Mouse (Mus musculus): Measurements from ENCODE around the gene Rai14. TPM values are rescaled to one million over a fixed set of nuclear protein-coding genes. Genes with fewer than 3 reads are reported as not detected.

Rai14 gene
- polyA plus RNA-seq, 1 experiment from 2014 or later, result 78.9 TPM

GRCm38 (mm10) chr15:10720188-10720587, 5.8 kb upstream of the Rai14 start:
- Histone ChIP-seq H3K27ac (no peak overlapping the region; the same call in 1 of the 2 replicates), H3K4me3 (no peak overlapping the region), H3K4me2 (no peak overlapping the region), H3K9me3 (peaks cover 5% of the 10 kb centered on the region; the same call in 1 of the 2 replicates), H3K4me1 (peaks cover 18% of the 10 kb centered on the region), H3K9ac (no peak overlapping the region), H3K27me3 (no peaks in the 10 kb centered on the region), H3K36me3 (peaks cover 6% of the 10 kb centered on the region; the same call in 1 of the 2 replicates)
- WGBS, result 81% methylated on average over 11 of the region's 11 CpGs
- no peak for ATAC-seq (ENCODE audit: insufficient number of reproducible peaks, insufficient read depth, low FRiP score, low TSS enrichment, low read depth)

GRCm38 (mm10) chr15:10719511-10719910, 5.1 kb upstream of the Rai14 start:
- Histone ChIP-seq H3K27me3 (no peaks in the 10 kb centered on the region), H3K4me3 (no peak overlapping the region)
- WGBS, result 89% methylated on average over 3 of the region's 3 CpGs

GRCm38 (mm10) chr15:10718763-10719162, 4.3 kb upstream of the Rai14 start:
- Histone ChIP-seq H3K9ac (no peak overlapping the region), H3K9me3 (peaks cover 5% of the 10 kb centered on the region; the same call in 1 of the 2 replicates), H3K27me3 (no peaks in the 10 kb centered on the region), H3K4me2 (no peak overlapping the region), H3K4me1 (peaks cover 17% of the 10 kb centered on the region), H3K4me3 (no peak overlapping the region), H3K27ac (no peak overlapping the region), H3K36me3 (peaks cover 6% of the 10 kb centered on the region; the same call in 1 of the 2 replicates)
- ATAC-seq (ENCODE audit: insufficient number of reproducible peaks, insufficient read depth, low FRiP score, low TSS enrichment, low read depth), result no peak
- WGBS, result 88% methylated on average over 10 of the region's 10 CpGs

More at GRCm38 (mm10) chr15:10719511-10719910, 5.1 kb upstream of the Rai14 start:
- peaks cover 6% of the 10 kb centered on the region; the same call in 1 of the 2 replicates for H3K36me3 ChIP-seq
- H3K9me3 ChIP-seq, result peaks cover 5% of the 10 kb centered on the region; the same call in 1 of the 2 replicates
- no peak overlapping the region for H3K27ac ChIP-seq
- H3K4me1 ChIP-seq, result peaks cover 18% of the 10 kb centered on the region
- no peak overlapping the region for H3K4me2 ChIP-seq
- ATAC-seq (ENCODE audit: insufficient number of reproducible peaks, insufficient read depth, low FRiP score, low TSS enrichment, low read depth), result no peak
- no peak overlapping the region for H3K9ac ChIP-seq

GRCm38 (mm10) chr15:10717284-10717683, 2.9 kb upstream of the Rai14 start:
- ATAC-seq (ENCODE audit: insufficient number of reproducible peaks, insufficient read depth, low FRiP score, low TSS enrichment, low read depth), result no peak
- peaks cover 6% of the 10 kb centered on the region; the same call in 1 of the 2 replicates for H3K36me3 ChIP-seq
- WGBS, result 89% methylated on average over 1 of the region's 1 CpGs
- no peak overlapping the region for H3K27ac ChIP-seq
- H3K4me1 ChIP-seq, result peaks cover 11% of the 10 kb centered on the region
- no peaks in the 10 kb centered on the region for H3K27me3 ChIP-seq
- H3K4me3 ChIP-seq, result no peak overlapping the region
- H3K9ac ChIP-seq, result no peak overlapping the region
- H3K4me2 ChIP-seq, result no peak overlapping the region
- H3K9me3 ChIP-seq, result peaks cover 5% of the 10 kb centered on the region; the same call in 1 of the 2 replicates

- peaks cover 6% of the 10 kb centered on the region; the same call in 1 of the 2 replicates for H3K36me3 ChIP-seq
- H3K9ac ChIP-seq, result no peak overlapping the region
- H3K4me2 ChIP-seq, result peak overlapping the region; percentile 77
- peaks cover 5% of the 10 kb centered on the region; the same call in 1 of the 2 replicates for H3K9me3 ChIP-seq
- H3K4me3 ChIP-seq, result no peak overlapping the region
- 13% methylated on average over 5 of the region's 5 CpGs for WGBS
- H3K4me1 ChIP-seq, result peaks cover 24% of the 10 kb centered on the region
- ATAC-seq (ENCODE audit: insufficient number of reproducible peaks, insufficient read depth, low FRiP score, low TSS enrichment, low read depth), result no peak
- no peaks in the 10 kb centered on the region for H3K27me3 ChIP-seq
- H3K27ac ChIP-seq, result no peak overlapping the region
These were observed 1.5 kb upstream of the Rai14 start for GRCm38 (mm10) chr15:10715966-10716365.

- Histone ChIP-seq H3K4me1 (peaks cover 29% of the 10 kb centered on the region), H3K36me3 (peaks cover 6% of the 10 kb centered on the region; the same call in 1 of the 2 replicates), H3K9ac (peak overlapping the region; percentile 98), H3K9me3 (peaks cover 5% of the 10 kb centered on the region; the same call in 1 of the 2 replicates), H3K27ac (peak overlapping the region; percentile 93), H3K4me2 (peak overlapping the region; percentile 77), H3K27me3 (no peaks in the 10 kb centered on the region), H3K4me3 (peak overlapping the region; percentile 91)
- ATAC-seq (ENCODE audit: insufficient number of reproducible peaks, insufficient read depth, low FRiP score, low TSS enrichment, low read depth), result peak; percentile 62
- under 1% methylated on average over 10 of the region's 10 CpGs for WGBS
These were observed 698 bp upstream of the Rai14 start for GRCm38 (mm10) chr15:10715139-10715505.

GRCm38 (mm10) chr15:10713626-10714316, 653 bp downstream of the Rai14 start:
- peak overlapping the region; percentile 93 for H3K27ac ChIP-seq
- peaks cover 19% of the 10 kb centered on the region for H3K36me3 ChIP-seq
- peak overlapping the region; percentile 98 for H3K9ac ChIP-seq
- WGBS, result under 1% methylated on average over 32 of the region's 35 CpGs
- no peaks in the 10 kb centered on the region for H3K27me3 ChIP-seq
- H3K4me2 ChIP-seq, result peak overlapping the region; percentile 77
- peaks cover 6% of the 10 kb centered on the region; the same call in 1 of the 2 replicates for H3K9me3 ChIP-seq
- peaks cover 30% of the 10 kb centered on the region for H3K4me1 ChIP-seq
- H3K4me3 ChIP-seq, result peak overlapping the region; percentile 91
- ATAC-seq (ENCODE audit: insufficient number of reproducible peaks, insufficient read depth, low FRiP score, low TSS enrichment, low read depth), result 0 out of 2 replicates have a peak, but pooled peaks have one; percentile 4

- Histone ChIP-seq H3K4me1 (peaks cover 30% of the 10 kb centered on the region), H3K9ac (peak overlapping the region; percentile 98), H3K27me3 (no peaks in the 10 kb centered on the region), H3K4me2 (peak overlapping the region; percentile 77), H3K4me3 (peak overlapping the region; percentile 91), H3K27ac (peak overlapping the region; percentile 93), H3K36me3 (peaks cover 25% of the 10 kb centered on the region), H3K9me3 (peaks cover 9% of the 10 kb centered on the region)
- WGBS, result 6% methylated on average over 13 of the region's 13 CpGs
- ATAC-seq (ENCODE audit: insufficient number of reproducible peaks, insufficient read depth, low FRiP score, low TSS enrichment, low read depth), result no peak
These were observed 1.2 kb downstream of the Rai14 start for GRCm38 (mm10) chr15:10713181-10713625.

GRCm38 (mm10) chr15:10712288-10712687, 2.1 kb downstream of the Rai14 start:
- H3K4me3 ChIP-seq, result peak overlapping the region; percentile 91
- no peaks in the 10 kb centered on the region for H3K27me3 ChIP-seq
- no peak overlapping the region for H3K27ac ChIP-seq
- H3K9ac ChIP-seq, result peak overlapping the region; percentile 98
- H3K9me3 ChIP-seq, result peaks cover 9% of the 10 kb centered on the region
- 50% methylated on average over 3 of the region's 3 CpGs for WGBS
- peak overlapping the region; percentile 77 for H3K4me2 ChIP-seq
- ATAC-seq (ENCODE audit: insufficient number of reproducible peaks, insufficient read depth, low FRiP score, low TSS enrichment, low read depth), result no peak
- H3K4me1 ChIP-seq, result peaks cover 33% of the 10 kb centered on the region
- H3K36me3 ChIP-seq, result peaks cover 32% of the 10 kb centered on the region

GRCm38 (mm10) chr15:10711231-10711630, 3.2 kb downstream of the Rai14 start:
- Histone ChIP-seq H3K36me3 (peaks cover 32% of the 10 kb centered on the region), H3K27me3 (no peaks in the 10 kb centered on the region), H3K4me2 (peak overlapping the region; percentile 77), H3K9me3 (peaks cover 4% of the 10 kb centered on the region; the same call in 1 of the 2 replicates), H3K9ac (peak overlapping the region; percentile 0; the same call in 1 of the 2 replicates), H3K27ac (no peak overlapping the region), H3K4me3 (peak overlapping the region; percentile 91; the same call in 1 of the 2 replicates), H3K4me1 (peaks cover 41% of the 10 kb centered on the region)
- ATAC-seq (ENCODE audit: insufficient number of reproducible peaks, insufficient read depth, low FRiP score, low TSS enrichment, low read depth), result no peak
- 57% methylated on average over 6 of the region's 6 CpGs for WGBS

GRCm38 (mm10) chr15:10708591-10709272, 5.7 kb downstream of the Rai14 start:
- ATAC-seq (ENCODE audit: insufficient number of reproducible peaks, insufficient read depth, low FRiP score, low TSS enrichment, low read depth), result no peak
- 82% methylated on average over 10 of the region's 10 CpGs for WGBS
- Histone ChIP-seq H3K4me2 (no peak overlapping the region), H3K9ac (no peak overlapping the region), H3K27ac (no peak overlapping the region), H3K4me3 (no peak overlapping the region), H3K27me3 (no peaks in the 10 kb centered on the region), H3K36me3 (peaks cover 33% of the 10 kb centered on the region), H3K9me3 (peaks cover 4% of the 10 kb centered on the region; the same call in 1 of the 2 replicates), H3K4me1 (peaks cover 53% of the 10 kb centered on the region)

Measured in embryonic facial prominence, embryonic 13.5 days (tissue).